Mouse (Mus musculus): ENCODE data around the gene Rtkn2.

- no peak for TF ChIP-seq CTCF (IDR thresholded peaks at IDR 0.05; ENCODE audit: low read depth, low read length)
- TF ChIP-seq GATA1 (IDR thresholded peaks at IDR 0.05; ENCODE audit: borderline replicate concordance, low read length) = no peak
- no peak for TF ChIP-seq POLR2AphosphoS5 (IDR thresholded peaks at IDR 0.05; ENCODE audit: insufficient replicate concordance, low read depth, low read length)
- no peak for TF ChIP-seq TAL1 (conservative IDR thresholded peaks at IDR 0.05; ENCODE audit: low read depth, low read length)
These were observed 106.2 kb downstream of the Rtkn2 start for GRCm38 (mm10) chr10:68085574-68085973.

Measured in G1E (cell line).